Mouse (Mus musculus) small intestine, adult 2 months (tissue): ENCODE measurements around the gene Tmem50b. TPM values are rescaled to one million over a fixed set of nuclear protein-coding genes. Genes with fewer than 3 reads are reported as not detected.
A peak's percentile ranks its signal among the peaks of the same experiment; 100 is the strongest.

Experiments
- H3K27ac ChIP-seq: fragments of 200-500 bp; 2 replicates; pipeline ENCODE4 v1.5.1; 2012; ENCODE audit warnings: low read depth, low read length, control low read depth, inconsistent platforms; ENCODE audit not compliant: insufficient read depth
- H3K27me3 ChIP-seq: fragments of 200-500 bp; 2 replicates; pipeline ENCODE4 v1.6.1; 2012; ENCODE audit warnings: mild to moderate bottlenecking, moderate library complexity, low read length, inconsistent platforms; ENCODE audit not compliant: control insufficient read depth, insufficient read depth
- H3K36me3 ChIP-seq: fragments of 200-500 bp; 2 replicates; pipeline ENCODE4 v1.6.1; 2012; ENCODE audit warnings: mild to moderate bottlenecking, low read length, control low read depth, inconsistent platforms; ENCODE audit not compliant: control insufficient read depth, insufficient read depth
- H3K4me1 ChIP-seq: fragments of 200-500 bp; 2 replicates; pipeline ENCODE4 v1.6.1; 2012; ENCODE audit warnings: low read length, inconsistent platforms, mixed read lengths; ENCODE audit not compliant: control insufficient read depth, insufficient read depth, insufficient read length
- H3K4me3 ChIP-seq: fragments of 200-500 bp; 2 replicates; pipeline ENCODE4 v1.5.1; 2012; ENCODE audit warnings: low read depth, mild to moderate bottlenecking, control low read depth, inconsistent platforms, low read length, moderate library complexity
- CTCF ChIP-seq: fragments of 200-500 bp; IDR thresholded peaks from 2 replicates; pipeline ENCODE4 v1.5.1; 2012; ENCODE audit warnings: low read depth, mild to moderate bottlenecking, control low read depth, inconsistent platforms, low read length, moderate library complexity, mixed read lengths; ENCODE audit not compliant: insufficient replicate concordance, insufficient read length; ENCODE audit errors: extremely low read depth
- POLR2A ChIP-seq: fragments of 200-500 bp; IDR thresholded peaks from 2 replicates; pipeline ENCODE4 v1.6.1; 2012; ENCODE audit warnings: low read depth, mild to moderate bottlenecking, control low read depth, inconsistent platforms, low read length, moderate library complexity
- whole genome bisulfite sequencing: fragments of 180-500 bp; shearing (Covaris S2); methylation state at CpG from one replicate; pipeline ENCODE4 v1.1.7; 2018; 5-methylcytosine and 5-hydroxymethylcytosine counted together
- polyA plus RNA-seq: library from polyadenylated mRNA; depleted of rRNA; stranded (reverse); fragments of >200 nt; gene quantifications from 2 replicates; pipeline ENCODE4 v1.2.3, GENCODE M21; 2012; rRNA removed

Gene Tmem50b
- polyA plus RNA-seq, 1 experiment = 20.0 TPM

DNA sequence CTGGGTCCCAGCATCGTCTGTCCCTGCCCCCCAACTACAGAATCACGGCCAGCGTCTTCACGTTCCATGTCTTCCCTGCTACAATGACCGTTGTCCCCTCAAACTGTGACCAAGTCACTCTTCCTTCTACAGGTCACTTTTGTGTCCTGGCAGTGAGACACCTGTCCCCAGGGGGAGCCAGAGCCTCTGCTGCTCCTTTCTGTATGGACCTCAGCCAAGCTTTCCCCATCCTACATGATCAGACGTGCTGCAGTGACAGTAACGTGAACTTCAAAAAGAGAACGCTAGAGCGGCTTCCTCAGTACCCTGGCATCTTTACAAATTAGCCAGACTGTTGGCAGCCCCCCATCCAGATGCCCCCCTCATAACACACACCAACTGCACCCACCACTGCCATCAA, 69.0 kb downstream of the Tmem50b start:
- Histone ChIP-seq H3K4me1 (peaks cover 25% of the 10 kb centered on the region), H3K27ac (no peak overlapping the region), H3K4me3 (no peak overlapping the region), H3K36me3 (no peaks in the 10 kb centered on the region), H3K27me3 (no peaks in the 10 kb centered on the region)
- 73% methylated on average over 9 of the region's 9 CpGs for WGBS
- TF ChIP-seq CTCF (peak; percentile 7; the same call in 1 of the 2 replicates), POLR2A (no peak)

DNA sequence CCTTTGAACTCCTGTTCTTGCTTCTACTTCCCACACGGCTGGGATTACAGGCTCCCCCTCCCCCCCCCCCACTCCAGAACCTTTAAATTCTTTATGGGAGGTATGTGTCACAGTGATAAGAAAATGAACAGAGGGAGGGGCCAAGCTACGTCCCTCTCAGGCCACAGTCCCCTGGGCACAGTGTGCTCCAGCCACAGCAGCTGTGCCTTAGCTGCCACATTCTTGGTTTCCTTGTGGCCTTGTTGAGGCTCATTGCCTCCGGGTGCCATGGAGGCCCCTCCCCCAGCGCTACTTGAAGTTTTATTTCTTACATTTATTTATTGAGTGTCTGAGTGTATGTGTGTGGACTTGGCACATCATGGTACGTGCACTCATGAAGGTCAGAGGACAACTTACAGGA, 70.1 kb downstream of the Tmem50b start:
- H3K4me1 ChIP-seq = peaks cover 17% of the 10 kb centered on the region; the same call in 1 of the 2 replicates
- WGBS = 23% methylated on average over 5 of the region's 5 CpGs
- no peak overlapping the region for H3K4me3 ChIP-seq
- no peak overlapping the region for H3K27ac ChIP-seq
- H3K36me3 ChIP-seq = no peaks in the 10 kb centered on the region
- no peak for TF ChIP-seq CTCF
- TF ChIP-seq POLR2A = no peak
- no peaks in the 10 kb centered on the region for H3K27me3 ChIP-seq

DNA sequence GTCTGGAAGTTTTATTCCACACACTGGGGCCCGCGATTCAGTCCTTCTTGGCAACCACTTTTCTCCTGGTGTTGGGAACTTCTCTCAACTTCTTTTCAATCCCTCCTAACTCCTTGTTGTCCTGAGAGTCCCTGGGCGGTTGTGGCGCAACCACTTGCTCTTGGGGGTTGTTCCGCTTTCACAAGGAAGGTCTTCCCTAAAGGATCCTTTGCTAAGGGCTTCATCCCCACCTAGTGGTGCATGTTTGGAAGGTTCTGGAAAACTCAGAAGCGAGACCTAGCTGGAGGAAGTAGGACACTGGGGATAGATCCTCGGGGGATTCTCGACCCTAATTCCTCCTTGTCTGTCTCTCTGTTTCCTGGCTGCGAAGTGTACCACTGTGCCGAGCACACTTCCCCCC, 70.5 kb downstream of the Tmem50b start:
- Histone ChIP-seq H3K4me3 (no peak overlapping the region), H3K4me1 (peaks cover 15% of the 10 kb centered on the region; the same call in 1 of the 2 replicates), H3K36me3 (no peaks in the 10 kb centered on the region), H3K27me3 (no peaks in the 10 kb centered on the region), H3K27ac (no peak overlapping the region)
- no peak for TF ChIP-seq POLR2A
- TF ChIP-seq CTCF = peak; percentile 24; the same call in 1 of the 2 replicates
- 69% methylated on average over 10 of the region's 10 CpGs for WGBS

DNA sequence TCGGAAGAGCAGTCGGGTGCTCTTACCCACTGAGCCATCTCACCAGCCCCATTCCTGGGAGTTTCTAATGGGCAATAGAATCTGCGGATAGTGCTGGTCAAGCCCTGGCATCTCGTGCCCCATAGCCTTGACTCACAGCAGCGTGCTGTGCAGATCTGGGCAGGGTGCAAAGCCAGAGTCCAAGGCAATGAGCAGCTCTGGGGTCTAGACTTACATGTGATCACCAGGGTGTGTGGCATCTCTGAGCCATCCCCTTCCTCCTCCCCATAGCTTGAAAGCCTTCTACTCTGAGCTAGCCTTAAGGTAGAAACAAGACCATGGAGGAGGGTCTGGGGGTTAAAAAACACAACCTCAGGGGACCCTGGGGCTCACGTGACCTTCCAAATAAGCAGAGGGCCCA, 71.3 kb downstream of the Tmem50b start:
- Histone ChIP-seq H3K4me1 (peaks cover 15% of the 10 kb centered on the region; the same call in 1 of the 2 replicates), H3K27ac (no peak overlapping the region), H3K27me3 (no peaks in the 10 kb centered on the region), H3K4me3 (no peak overlapping the region), H3K36me3 (no peaks in the 10 kb centered on the region)
- TF ChIP-seq POLR2A = no peak
- TF ChIP-seq CTCF = no peak
- 92% methylated on average over 6 of the region's 6 CpGs for WGBS

Other genes starting within 250 kb of the Tmem50b start
- 12.6 and 25.3 TPM in 2 replicates for gene Ifnar2, start 225.0 kb downstream of the Tmem50b start, polyA plus RNA-seq
- gene Gm21970, start 206.1 kb downstream of the Tmem50b start, polyA plus RNA-seq = not detected in 2 replicates
- gene Il10rb, start 191.6 kb downstream of the Tmem50b start, polyA plus RNA-seq = 16.8 and 51.2 TPM in 2 replicates
- gene Ifnar1, start 112.6 kb downstream of the Tmem50b start, polyA plus RNA-seq = 6.5 and 12.4 TPM in 2 replicates
- 48.9 and 162 TPM in 2 replicates for gene Ifngr2, start 50.7 kb downstream of the Tmem50b start, polyA plus RNA-seq
- 0.11 and 0.47 TPM in 2 replicates for gene Dnajc28, start 21.2 kb upstream of the Tmem50b start, polyA plus RNA-seq
- 10.9 and 22.3 TPM in 2 replicates for gene Gart, start 49.2 kb upstream of the Tmem50b start, polyA plus RNA-seq
- 41.6 and 67.5 TPM in 2 replicates for gene Son, start 49.7 kb upstream of the Tmem50b start, polyA plus RNA-seq
- gene Donson, start 91.0 kb upstream of the Tmem50b start, polyA plus RNA-seq = 3.8 and 8.6 TPM in 2 replicates
- 7.3 and 11.8 TPM in 2 replicates for gene Cryzl1, start 131.2 kb upstream of the Tmem50b start, polyA plus RNA-seq
- gene Itsn1, start 131.5 kb upstream of the Tmem50b start, polyA plus RNA-seq = 6.8 and 15.6 TPM in 2 replicates